Mouse (Mus musculus) liver, adult (tissue): ENCODE measurements around the gene Mthfr.

ENCODE experiments used
- GATA4 ChIP-seq: IDR thresholded peaks from 2 replicates; pipeline ENCODE4 v1.6.1; 2014; ENCODE audit warnings: mild to moderate bottlenecking, low read length; ENCODE audit not compliant: insufficient replicate concordance

Mthfr gene

GRCm38 (mm10) chr4:148038600-148039253 lies at the start of gene Mthfr, which contains the start of gene Clcn6:
Gene Mthfr, plus strand, starts transcription at chr4:148039077.
Gene Clcn6, minus strand, starts transcription at chr4:148038821.
- no peak for TF ChIP-seq GATA4

GRCm38 (mm10) chr4:147993571-147994095 lies 45.2 kb upstream of the Mthfr start:
- no peak for TF ChIP-seq GATA4

DNA sequence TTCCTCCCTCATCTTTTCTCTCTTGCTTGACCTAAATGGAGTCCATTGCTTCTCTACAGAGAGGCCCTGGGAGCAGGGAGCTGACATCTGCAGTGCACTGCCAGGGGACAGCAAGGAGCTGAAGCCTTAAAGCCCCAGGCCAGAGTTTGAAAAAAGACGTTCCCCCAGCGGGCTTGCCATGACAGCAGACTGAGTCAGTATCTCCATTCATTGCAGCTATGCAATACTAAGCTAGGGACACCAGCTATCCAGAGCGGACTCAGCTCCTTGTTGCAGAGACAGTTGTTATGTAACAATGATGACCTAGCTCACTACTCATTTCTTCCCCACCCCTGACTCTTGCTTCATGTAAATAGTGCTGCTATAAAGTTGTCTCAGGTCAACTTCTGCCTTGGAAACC lies 43.6 kb upstream of the Mthfr start:
- TF ChIP-seq GATA4, result no peak

- TF ChIP-seq GATA4, result no peak
These were observed 38.6 kb upstream of the Mthfr start, which contains the start of gene Nppa for GRCm38 (mm10) chr4:148000202-148000772. Gene Nppa, plus strand, starts transcription at chr4:148000722.

DNA sequence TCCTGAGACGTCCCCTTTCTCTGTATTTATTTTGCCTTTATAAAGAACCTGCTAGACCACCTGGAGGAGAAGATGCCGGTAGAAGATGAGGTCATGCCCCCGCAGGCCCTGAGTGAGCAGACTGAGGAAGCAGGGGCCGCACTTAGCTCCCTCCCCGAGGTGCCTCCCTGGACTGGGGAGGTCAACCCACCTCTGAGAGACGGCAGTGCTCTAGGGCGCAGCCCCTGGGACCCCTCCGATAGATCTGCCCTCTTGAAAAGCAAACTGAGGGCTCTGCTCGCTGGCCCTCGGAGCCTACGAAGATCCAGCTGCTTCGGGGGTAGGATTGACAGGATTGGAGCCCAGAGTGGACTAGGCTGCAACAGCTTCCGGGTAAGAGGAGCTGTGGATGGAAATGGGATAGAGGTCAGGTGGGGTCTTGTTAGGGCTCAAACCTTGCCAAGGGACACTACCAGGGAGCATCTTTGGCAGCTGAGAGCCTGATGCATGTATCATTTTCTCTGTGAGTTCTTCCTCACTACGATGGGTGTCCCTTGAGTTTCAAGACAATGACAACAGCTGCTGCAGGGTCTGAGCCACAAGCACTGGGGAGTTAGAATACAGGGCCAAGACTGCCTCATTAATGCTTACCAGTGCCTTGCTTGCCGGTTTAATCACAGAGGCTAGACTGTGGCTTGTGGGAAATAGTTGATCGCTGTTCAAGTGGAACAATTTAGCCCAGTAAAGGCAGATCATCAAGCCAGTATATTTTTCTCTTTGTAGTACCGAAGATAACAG lies 37.7 kb upstream of the Mthfr start:
- TF ChIP-seq GATA4, result no peak

- no peak for TF ChIP-seq GATA4
These were observed 37.0 kb upstream of the Mthfr start for GRCm38 (mm10) chr4:148001866-148002265.

GRCm38 (mm10) chr4:148004361-148004760 lies 34.5 kb upstream of the Mthfr start:
- no peak for TF ChIP-seq GATA4

GRCm38 (mm10) chr4:148008412-148008811 lies 30.5 kb upstream of the Mthfr start:
- no peak for TF ChIP-seq GATA4

- no peak for TF ChIP-seq GATA4
These were observed 29.2 kb upstream of the Mthfr start for GRCm38 (mm10) chr4:148009641-148010040.

DNA sequence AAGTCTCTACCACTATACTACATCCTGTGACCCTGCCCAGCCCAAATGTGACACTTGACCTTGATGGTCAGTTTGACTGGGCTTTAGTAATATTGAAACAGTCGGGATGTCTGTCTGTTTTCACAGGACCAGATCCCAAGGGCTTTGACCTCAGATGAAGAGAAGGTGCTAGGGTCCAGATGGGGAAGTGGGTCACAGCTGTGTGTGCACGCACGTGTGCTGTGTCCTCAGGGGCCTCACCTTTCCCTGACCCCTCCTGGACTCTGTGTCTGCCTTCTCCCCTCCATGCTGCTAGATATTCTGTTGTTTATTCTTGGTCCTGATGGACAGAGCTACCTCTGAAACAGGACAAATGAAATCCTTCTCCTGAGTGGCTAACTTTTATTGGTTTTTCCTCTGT lies 27.5 kb upstream of the Mthfr start:
- TF ChIP-seq GATA4, result no peak

GRCm38 (mm10) chr4:148012216-148012615 lies 26.7 kb upstream of the Mthfr start:
- TF ChIP-seq GATA4, result no peak

DNA sequence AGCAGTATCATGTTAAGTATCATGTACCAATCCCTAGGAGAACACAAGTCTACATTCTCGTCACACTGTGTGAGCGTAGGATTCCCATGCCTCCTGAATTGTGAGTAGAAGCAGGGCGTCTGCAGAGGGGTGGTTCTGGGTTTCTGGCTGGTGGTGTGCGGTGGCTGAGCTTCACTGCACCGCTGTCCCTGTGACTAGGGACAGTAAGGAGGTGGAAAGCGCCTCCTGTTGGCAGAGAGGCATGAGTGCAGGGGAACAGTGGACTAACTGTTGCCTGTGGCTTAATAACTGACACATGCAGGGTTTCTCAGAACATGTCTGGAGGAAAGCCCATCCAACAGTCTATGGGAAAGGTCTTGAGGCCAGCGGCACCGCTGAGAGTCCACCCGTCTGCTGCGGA lies 23.5 kb upstream of the Mthfr start:
- no peak for TF ChIP-seq GATA4

DNA sequence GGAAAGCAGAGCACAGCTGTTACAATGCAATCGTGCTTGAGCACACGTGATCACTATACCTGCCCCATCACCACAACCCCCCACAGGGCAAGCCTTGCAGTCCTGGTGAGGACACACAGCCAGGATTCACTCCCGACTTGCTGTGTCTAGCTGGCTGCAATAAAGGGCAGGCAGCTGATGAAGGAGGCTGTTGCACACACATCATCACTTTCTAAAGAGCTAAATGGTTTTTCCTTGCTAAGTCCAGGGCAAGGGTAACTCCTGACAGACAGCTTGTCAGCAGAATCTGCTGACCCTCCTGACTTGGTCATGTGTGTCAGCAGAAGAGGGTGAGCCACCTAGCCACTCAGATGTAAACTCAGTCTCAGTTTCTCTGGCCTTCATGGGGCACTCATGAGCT lies 21.9 kb upstream of the Mthfr start:
- no peak for TF ChIP-seq GATA4

- TF ChIP-seq GATA4, result no peak
These were observed 20.5 kb upstream of the Mthfr start for GRCm38 (mm10) chr4:148018410-148018809.

DNA sequence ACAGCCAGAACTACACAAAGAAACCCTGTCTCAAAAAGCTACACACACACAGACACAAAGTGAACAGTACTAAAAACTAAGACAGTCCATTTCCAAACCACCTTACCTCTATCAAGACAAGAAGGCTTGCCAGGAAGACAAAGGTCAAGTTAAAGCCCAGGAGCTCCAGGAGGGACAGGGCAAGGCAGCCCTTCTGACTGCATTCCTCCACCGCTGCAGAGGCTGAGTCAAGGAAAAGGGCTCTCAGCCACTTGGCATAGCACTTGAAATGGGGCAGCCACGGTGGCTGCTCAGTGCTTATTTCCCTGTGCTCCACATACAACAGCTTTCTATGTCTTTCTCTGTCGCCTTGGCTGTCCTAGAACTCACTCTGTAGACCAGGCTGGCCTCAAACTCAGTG lies 14.9 kb upstream of the Mthfr start:
- TF ChIP-seq GATA4, result no peak

DNA sequence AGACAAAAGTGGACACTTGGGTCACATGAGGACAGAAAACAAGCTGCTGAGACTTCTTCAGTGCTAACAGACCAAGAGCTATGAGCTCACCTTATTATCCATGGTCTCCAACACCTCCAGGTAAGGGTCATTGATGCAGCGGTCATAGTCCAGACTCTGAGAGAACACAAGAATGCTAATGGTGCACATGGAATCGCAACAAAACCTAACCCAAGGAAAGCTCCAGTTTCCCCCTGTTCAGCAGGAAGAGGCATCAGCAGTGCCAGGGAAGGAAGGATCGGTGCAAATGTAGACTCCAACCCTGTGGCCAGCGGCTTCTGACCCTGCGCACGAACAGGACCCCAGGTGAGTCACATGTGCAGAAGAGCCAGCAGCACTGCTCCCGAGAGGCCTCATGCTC lies 9.6 kb upstream of the Mthfr start:
- TF ChIP-seq GATA4, result no peak
